Mouse (Mus musculus) embryo, embryonic 11 days (tissue): ENCODE data around the gene Dnah6.
A peak's percentile ranks its signal among the peaks of the same experiment; 100 is the strongest.

Experiments
- DNase-seq: peaks from one replicate; pipeline ENCODE4 v3.0.0-alpha.2; 2015

Dnah6 gene

GRCm38 (mm10) chr6:73221189-73221957, at the start of gene Dnah6:
Dnah6 (minus strand) TSS chr6:73221651.
- peak; percentile 93 for DNase-seq

GRCm38 (mm10) chr6:73269374-73269773, 47.9 kb upstream of the Dnah6 start:
- no peak for DNase-seq

DNA sequence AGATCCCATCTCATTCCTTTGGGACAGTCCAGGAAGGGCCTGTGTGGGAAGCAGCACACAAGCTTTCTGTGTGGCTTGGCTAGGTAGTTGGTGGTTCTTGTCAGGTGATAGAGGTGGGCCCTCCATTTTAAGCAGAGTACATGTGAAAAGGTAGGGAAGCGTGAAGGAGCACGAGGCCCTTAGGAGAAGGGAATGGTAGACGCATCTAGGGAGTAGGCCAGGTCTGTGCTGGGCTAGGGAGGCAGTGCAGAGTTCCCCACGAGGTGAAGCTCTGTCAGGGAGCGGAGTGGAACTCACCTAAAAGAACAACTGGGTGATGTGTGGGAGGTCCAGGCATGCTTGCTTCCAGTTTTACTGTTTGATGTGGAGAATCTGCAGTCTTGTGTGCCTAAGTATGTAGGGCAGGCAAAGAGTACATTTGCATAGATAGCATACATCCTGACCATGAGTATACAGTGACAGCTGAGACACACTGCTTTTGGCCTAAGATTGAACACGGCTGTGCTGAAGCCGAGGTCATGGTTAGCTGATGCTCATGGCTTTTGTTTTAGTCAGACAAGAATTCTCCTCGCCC, 46.4 kb upstream of the Dnah6 start:
- DNase-seq: no peak

- no peak for DNase-seq
These were observed 43.4 kb upstream of the Dnah6 start for GRCm38 (mm10) chr6:73264801-73265200.

GRCm38 (mm10) chr6:73260110-73260509, 38.7 kb upstream of the Dnah6 start:
- no peak for DNase-seq

DNA sequence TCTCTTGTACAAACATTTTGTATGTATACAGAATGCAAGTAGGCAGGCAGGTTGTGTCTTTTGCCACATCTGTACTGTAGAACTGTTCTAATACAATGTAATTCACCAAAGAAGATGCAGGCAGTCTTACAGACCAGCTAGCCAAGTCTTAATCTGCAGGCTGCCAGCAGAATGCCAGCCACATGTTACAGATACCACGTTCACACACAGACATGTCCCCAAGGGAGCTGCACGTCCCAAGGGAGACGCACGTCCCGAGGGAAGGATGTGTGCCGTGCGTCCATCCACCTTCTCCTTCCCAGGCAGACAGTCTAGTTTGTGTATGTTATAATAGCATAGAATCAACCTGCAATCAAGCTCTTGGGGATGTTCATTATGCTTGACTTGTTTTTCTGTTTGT, 35.6 kb upstream of the Dnah6 start:
- DNase-seq: no peak

GRCm38 (mm10) chr6:73254307-73255228, 33.1 kb upstream of the Dnah6 start:
- DNase-seq: no peak

GRCm38 (mm10) chr6:73253584-73253983, 32.1 kb upstream of the Dnah6 start:
- DNase-seq: no peak

DNA sequence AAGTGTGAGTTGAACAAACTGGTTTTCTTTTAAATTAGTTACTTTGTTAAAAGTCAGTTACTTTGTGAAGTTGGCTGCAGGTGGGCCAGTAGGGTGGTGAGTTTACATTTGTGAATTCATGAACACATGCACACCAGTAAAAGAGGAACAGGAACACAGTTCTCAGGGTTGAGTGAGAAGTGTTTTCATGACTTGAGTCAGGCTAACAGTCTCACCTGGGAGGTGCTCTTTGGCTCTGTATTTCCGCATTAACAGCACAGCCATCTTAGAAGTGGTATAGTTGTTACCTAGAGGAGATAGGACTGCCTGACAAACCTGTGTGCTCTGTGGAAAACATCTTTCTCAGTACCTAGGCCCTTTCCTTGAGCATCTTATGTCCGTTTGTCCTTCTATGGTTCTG, 31.6 kb upstream of the Dnah6 start:
- no peak for DNase-seq

DNA sequence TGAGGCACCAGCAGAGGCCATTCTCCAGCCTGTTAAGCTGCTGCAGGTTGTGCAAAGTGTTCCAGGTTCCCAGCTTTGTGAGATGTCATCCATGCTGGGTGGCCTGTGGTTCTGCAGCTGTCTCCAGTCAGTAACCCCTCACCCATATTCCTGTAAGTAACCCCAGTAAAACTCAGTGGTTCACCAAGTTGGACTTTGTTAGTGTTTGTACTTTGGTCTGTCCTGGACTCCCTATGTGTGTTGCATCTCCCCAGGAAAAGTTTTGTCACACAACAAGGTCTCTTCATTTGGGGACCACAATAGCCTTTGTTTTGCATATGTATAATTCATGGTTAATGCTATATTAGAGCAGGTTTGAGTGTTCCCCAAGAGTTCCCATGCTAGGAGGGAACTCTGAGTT, 30.9 kb upstream of the Dnah6 start:
- no peak for DNase-seq

DNA sequence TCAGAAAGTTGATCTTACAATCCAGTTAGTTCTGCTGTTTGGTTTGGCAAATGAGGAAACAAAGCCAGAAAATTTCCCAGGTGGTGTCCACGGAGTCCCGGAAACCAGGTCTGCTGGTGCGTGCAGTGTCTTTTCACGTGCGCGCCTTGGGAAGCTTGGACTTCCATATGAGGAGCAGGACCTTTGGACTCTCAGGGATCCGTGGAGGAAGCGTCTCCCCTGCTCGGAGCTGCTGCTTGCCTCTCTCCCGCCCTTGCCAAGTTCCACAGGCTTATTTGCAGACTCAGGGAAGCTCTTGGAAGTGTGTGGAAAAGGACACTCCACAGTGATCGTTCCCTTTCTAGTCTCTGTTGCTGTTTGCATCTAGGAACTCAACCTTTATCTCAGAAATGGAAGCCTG, 29.9 kb upstream of the Dnah6 start:
- DNase-seq: no peak

DNA sequence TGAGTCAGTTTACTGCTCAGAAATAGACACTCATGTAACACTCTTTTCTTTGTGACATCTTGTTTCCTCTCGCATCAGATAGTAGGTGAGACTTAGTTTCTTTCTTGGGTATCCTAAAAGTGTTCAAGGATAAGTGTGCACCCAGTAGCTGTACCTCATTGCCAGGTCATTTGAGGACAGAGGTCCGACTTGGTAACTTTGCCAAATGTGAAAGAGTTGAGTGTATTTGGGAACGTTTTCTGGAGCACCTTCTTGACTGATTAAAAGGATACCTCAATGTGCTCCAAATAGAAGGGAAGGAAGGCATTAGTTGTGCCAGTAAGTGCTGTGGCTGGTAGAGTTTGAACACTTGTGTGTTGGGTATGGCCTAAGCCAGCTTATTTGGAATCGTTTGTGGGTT, 28.4 kb upstream of the Dnah6 start:
- DNase-seq: no peak

- peak; percentile 26 for DNase-seq
These were observed 27.6 kb upstream of the Dnah6 start for GRCm38 (mm10) chr6:73249049-73249422.

DNA sequence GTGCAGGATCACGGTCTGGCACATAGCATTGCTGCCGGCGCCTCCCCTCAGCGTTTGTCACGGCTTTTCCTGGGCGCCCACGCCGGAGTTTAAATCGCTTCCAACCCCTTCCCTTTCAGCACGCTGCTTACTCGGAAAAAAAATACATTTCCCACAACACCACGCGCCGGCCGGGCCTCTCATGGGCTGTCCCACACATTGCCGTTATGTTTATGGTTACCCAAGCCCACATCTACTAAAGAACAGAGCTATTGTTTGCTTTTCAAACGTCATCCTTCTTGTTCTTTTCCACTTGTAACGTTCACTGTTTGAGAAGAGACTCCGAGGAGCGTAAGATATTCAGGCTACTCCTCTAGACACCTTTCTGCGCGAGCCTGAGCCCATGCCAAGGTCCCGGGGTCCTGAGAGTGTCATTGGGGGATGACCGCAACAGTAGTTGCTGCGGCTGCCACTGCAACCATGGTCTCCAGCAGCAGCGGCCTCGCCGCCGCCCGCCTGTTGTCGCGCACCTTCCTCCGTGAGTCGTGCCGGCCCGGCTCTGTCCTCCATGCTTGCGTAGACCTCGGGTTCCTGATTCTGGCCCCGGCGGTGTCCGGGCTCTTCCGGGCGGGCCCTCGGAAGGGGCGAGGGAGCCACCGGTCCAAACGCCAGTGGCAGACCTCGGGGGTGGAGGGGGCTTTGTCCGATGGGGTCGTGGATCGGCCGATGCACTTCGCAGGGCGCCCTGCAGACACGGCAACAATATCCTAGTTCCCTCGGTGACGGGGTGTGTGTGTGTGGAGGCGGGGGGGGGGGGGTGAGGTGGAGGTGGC, 27.0 kb upstream of the Dnah6 start, which contains the start of gene Suclg1:
TSS of gene Suclg1 (plus strand) at position 146 of the 812 bp plus-strand sequence.
- peak; percentile 93 for DNase-seq

GRCm38 (mm10) chr6:73247452-73247851, 26.0 kb upstream of the Dnah6 start:
- peak; percentile 41 for DNase-seq

GRCm38 (mm10) chr6:73246821-73247220, 25.4 kb upstream of the Dnah6 start:
- no peak for DNase-seq

DNA sequence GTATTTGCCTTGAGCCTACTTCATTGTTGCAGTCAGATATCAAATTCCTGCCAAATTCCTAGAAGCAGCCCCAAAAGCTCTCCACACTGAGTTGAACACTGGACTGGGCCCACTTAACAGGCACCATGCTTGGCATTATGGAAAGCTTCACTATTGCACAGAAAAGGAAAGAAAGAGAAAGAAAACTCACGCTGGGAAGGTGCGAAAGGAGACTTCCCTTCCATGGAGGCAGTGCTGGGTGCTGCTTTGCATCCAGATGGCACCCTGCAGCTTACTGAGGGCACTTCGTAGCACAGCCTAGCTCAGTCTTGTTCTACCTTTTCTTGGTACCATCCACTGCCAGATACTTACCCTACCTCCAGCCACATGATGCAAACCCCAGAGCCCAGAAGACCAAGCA, 14.2 kb upstream of the Dnah6 start:
- no peak for DNase-seq

DNA sequence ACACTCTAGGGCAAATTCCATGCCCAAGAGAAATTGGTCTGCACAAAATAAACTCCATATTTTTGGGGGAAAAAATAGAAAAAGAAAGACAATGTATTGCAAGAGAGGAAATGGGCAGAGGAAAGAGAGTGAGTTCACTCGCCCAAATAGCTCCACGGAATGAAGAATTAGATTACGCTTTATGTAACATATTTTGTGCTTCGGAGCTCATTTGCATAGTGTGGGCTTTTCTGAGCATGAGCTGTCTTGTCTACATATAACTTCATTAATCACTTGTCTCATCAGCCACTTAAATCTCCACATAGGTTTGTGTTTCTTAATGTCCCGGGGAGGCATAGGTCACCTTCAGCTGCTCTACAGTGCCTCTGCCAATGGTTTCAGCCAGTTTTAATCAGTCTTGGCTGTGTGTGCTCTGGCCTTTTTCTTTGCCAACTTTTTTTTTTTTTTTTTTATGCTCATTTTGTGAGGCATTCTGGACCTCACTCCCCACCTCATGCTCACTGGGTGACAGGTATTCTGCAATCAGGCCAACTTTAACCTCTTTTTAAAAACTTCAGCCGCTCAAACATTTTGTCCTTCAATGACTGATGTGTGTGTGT, 12.9 kb upstream of the Dnah6 start:
- DNase-seq: no peak

- no peak for DNase-seq
These were observed 11.8 kb upstream of the Dnah6 start for GRCm38 (mm10) chr6:73233202-73233726.

GRCm38 (mm10) chr6:73232152-73232584, 10.7 kb upstream of the Dnah6 start:
- no peak for DNase-seq

DNA sequence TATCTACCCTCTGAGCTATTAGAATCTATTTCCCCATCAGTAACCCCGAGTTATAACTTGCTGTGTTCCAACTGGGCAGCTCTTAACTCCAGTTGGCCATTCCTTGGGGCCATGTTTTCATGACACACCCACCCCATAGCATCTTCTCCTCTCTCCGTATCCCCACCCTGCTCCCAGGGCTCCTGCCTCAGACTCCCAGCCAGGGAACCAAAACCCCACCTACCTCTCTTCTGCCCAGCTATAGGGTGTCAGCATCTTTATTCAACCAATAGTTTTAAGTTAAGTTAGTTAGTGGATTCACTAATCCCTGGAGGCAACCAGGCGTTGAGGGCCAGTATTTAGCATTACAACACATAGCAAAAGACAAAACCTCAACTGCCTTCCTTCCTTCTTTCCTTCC, 7.4 kb upstream of the Dnah6 start:
- no peak for DNase-seq

DNA sequence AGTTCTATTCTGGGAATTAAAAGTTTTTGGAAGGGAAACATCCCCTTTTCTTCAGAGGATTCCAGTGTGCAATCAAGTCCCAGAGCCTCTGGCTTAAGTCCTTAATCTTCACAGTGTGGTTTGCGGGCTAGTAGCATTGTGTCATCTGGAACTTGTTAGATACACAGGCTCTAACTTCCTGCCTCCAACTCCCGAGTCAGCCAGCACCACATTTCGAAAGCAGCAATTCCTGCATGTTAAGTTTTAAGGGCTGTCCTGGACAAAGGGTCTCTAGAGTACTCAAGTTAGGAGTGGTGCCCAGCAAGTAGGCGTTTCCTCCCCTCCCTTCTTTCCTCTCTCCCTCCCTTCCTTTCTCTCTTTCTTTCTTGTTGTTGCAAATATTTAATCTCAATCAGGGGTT, 7.0 kb upstream of the Dnah6 start:
- peak; percentile 66 for DNase-seq
